Mouse (Mus musculus) megakaryocyte, embryonic 14.5 days (primary cell): Measurements from ENCODE around the gene Serinc5. TPM values are rescaled to one million over a fixed set of nuclear protein-coding genes. Genes with fewer than 3 reads are reported as not detected.
A peak's percentile ranks its signal among the peaks of the same experiment; 100 is the strongest.

Experiments
- H3K27me3 ChIP-seq: replicated peaks from 2 replicates; pipeline ENCODE3; 2012; ENCODE audit warnings: inconsistent platforms
- H3K36me3 ChIP-seq: replicated peaks from 2 replicates; pipeline ENCODE3; 2012; ENCODE audit warnings: low read length, inconsistent platforms, mixed read lengths
- H3K4me1 ChIP-seq: 2 replicates; pipeline ENCODE4 v1.6.1; 2012; ENCODE audit warnings: inconsistent platforms
- H3K4me3 ChIP-seq: replicated peaks from 2 replicates; pipeline ENCODE3; 2012; ENCODE audit warnings: moderate library complexity, mild to moderate bottlenecking, inconsistent platforms
- H3K9me3 ChIP-seq: 2 replicates; pipeline ENCODE4 v1.6.1; 2012; ENCODE audit warnings: inconsistent platforms
- FLI1 ChIP-seq: IDR thresholded peaks from 2 replicates; pipeline ENCODE4 v1.6.1; 2012; ENCODE audit warnings: low read length, inconsistent platforms, mixed read lengths
- GATA1 ChIP-seq: IDR thresholded peaks from 3 replicates; pipeline ENCODE4 v1.6.1; 2012; ENCODE audit warnings: mixed read lengths, low read length, inconsistent platforms, borderline replicate concordance
- polyA plus RNA-seq: library from polyadenylated mRNA; stranded (reverse); fragments of >175 nt; gene quantifications from 2 replicates; pipeline ENCODE4 v1.2.3, GENCODE M21; 2012; ENCODE audit warnings: low replicate concordance; ENCODE audit not compliant: insufficient read depth

Gene Serinc5
- polyA plus RNA-seq, 1 experiment = 1.1 TPM

GRCm38 (mm10) chr13:92697141-92697540 lies 86.2 kb downstream of the Serinc5 start:
- no peaks in the 10 kb centered on the region for H3K9me3 ChIP-seq
- peaks cover 62% of the 10 kb centered on the region for H3K36me3 ChIP-seq
- peaks cover 30% of the 10 kb centered on the region for H3K4me1 ChIP-seq
- TF ChIP-seq GATA1 (no peak), FLI1 (no peak)
- no peak overlapping the region for H3K4me3 ChIP-seq
- H3K27me3 ChIP-seq = no peaks in the 10 kb centered on the region

GRCm38 (mm10) chr13:92698781-92699180 lies 87.9 kb downstream of the Serinc5 start:
- Histone ChIP-seq H3K36me3 (peaks cover 67% of the 10 kb centered on the region), H3K9me3 (no peaks in the 10 kb centered on the region), H3K27me3 (no peaks in the 10 kb centered on the region), H3K4me1 (peaks cover 37% of the 10 kb centered on the region), H3K4me3 (no peak overlapping the region)
- TF ChIP-seq FLI1 = no peak
- no peak for TF ChIP-seq GATA1

GRCm38 (mm10) chr13:92699395-92699794 lies 88.5 kb downstream of the Serinc5 start:
- H3K9me3 ChIP-seq = no peaks in the 10 kb centered on the region
- no peaks in the 10 kb centered on the region for H3K27me3 ChIP-seq
- TF ChIP-seq GATA1 (no peak), FLI1 (no peak)
- H3K36me3 ChIP-seq = peaks cover 64% of the 10 kb centered on the region
- peaks cover 31% of the 10 kb centered on the region for H3K4me1 ChIP-seq
- no peak overlapping the region for H3K4me3 ChIP-seq

GRCm38 (mm10) chr13:92702035-92702434 lies 91.1 kb downstream of the Serinc5 start:
- peaks cover 63% of the 10 kb centered on the region for H3K36me3 ChIP-seq
- no peak for TF ChIP-seq FLI1
- TF ChIP-seq GATA1 = no peak

GRCm38 (mm10) chr13:92703241-92704027 lies 92.5 kb downstream of the Serinc5 start:
- Histone ChIP-seq H3K36me3 (peaks cover 66% of the 10 kb centered on the region), H3K4me1 (peaks cover 24% of the 10 kb centered on the region), H3K27me3 (no peaks in the 10 kb centered on the region), H3K4me3 (no peak overlapping the region), H3K9me3 (no peaks in the 10 kb centered on the region)
- TF ChIP-seq FLI1 (no peak), GATA1 (no peak)

More at GRCm38 (mm10) chr13:92702035-92702434, 91.1 kb downstream of the Serinc5 start:
- Histone ChIP-seq H3K27me3 (no peaks in the 10 kb centered on the region), H3K4me1 (peaks cover 28% of the 10 kb centered on the region), H3K9me3 (no peaks in the 10 kb centered on the region), H3K4me3 (no peak overlapping the region)

- no peak overlapping the region for H3K4me3 ChIP-seq
- H3K36me3 ChIP-seq = peaks cover 69% of the 10 kb centered on the region
- TF ChIP-seq FLI1 (no peak), GATA1 (no peak)
- no peaks in the 10 kb centered on the region for H3K9me3 ChIP-seq
- H3K27me3 ChIP-seq = no peaks in the 10 kb centered on the region
- peaks cover 24% of the 10 kb centered on the region for H3K4me1 ChIP-seq
These were observed 93.3 kb downstream of the Serinc5 start for GRCm38 (mm10) chr13:92704189-92704588.

- no peak overlapping the region for H3K4me3 ChIP-seq
- H3K9me3 ChIP-seq = no peaks in the 10 kb centered on the region
- H3K27me3 ChIP-seq = no peaks in the 10 kb centered on the region
- peaks cover 78% of the 10 kb centered on the region for H3K36me3 ChIP-seq
- peaks cover 24% of the 10 kb centered on the region for H3K4me1 ChIP-seq
- TF ChIP-seq FLI1 (no peak), GATA1 (no peak)
These were observed 94.2 kb downstream of the Serinc5 start for GRCm38 (mm10) chr13:92705016-92705535.

GRCm38 (mm10) chr13:92706342-92707061 lies 95.6 kb downstream of the Serinc5 start:
- Histone ChIP-seq H3K27me3 (no peaks in the 10 kb centered on the region), H3K4me3 (no peak overlapping the region), H3K4me1 (peaks cover 24% of the 10 kb centered on the region), H3K36me3 (peaks cover 69% of the 10 kb centered on the region), H3K9me3 (no peaks in the 10 kb centered on the region)
- no peak for TF ChIP-seq FLI1
- TF ChIP-seq GATA1 = no peak

- H3K27me3 ChIP-seq = no peaks in the 10 kb centered on the region
- no peak for TF ChIP-seq FLI1
- TF ChIP-seq GATA1 = no peak
These were observed 97.0 kb downstream of the Serinc5 start for GRCm38 (mm10) chr13:92707941-92708340.

GRCm38 (mm10) chr13:92708466-92708865 lies 97.6 kb downstream of the Serinc5 start:
- Histone ChIP-seq H3K4me1 (peaks cover 22% of the 10 kb centered on the region), H3K36me3 (peaks cover 56% of the 10 kb centered on the region), H3K27me3 (no peaks in the 10 kb centered on the region)

More at GRCm38 (mm10) chr13:92707941-92708340, 97.0 kb downstream of the Serinc5 start:
- no peaks in the 10 kb centered on the region for H3K9me3 ChIP-seq
- peak overlapping the region; percentile 8 for H3K4me3 ChIP-seq
- peaks cover 23% of the 10 kb centered on the region for H3K4me1 ChIP-seq
- peaks cover 61% of the 10 kb centered on the region for H3K36me3 ChIP-seq

More at GRCm38 (mm10) chr13:92708466-92708865, 97.6 kb downstream of the Serinc5 start:
- TF ChIP-seq FLI1 (no peak), GATA1 (no peak)
- Histone ChIP-seq H3K9me3 (no peaks in the 10 kb centered on the region), H3K4me3 (no peak overlapping the region)
